Mouse (Mus musculus): Measurements from ENCODE around the gene Agbl4. TPM values are rescaled to one million over a fixed set of nuclear protein-coding genes. Genes with fewer than 3 reads are reported as not detected.

Agbl4 gene
- polyA plus RNA-seq, 1 experiment from 2014 or later: 0.30 TPM

DNA sequence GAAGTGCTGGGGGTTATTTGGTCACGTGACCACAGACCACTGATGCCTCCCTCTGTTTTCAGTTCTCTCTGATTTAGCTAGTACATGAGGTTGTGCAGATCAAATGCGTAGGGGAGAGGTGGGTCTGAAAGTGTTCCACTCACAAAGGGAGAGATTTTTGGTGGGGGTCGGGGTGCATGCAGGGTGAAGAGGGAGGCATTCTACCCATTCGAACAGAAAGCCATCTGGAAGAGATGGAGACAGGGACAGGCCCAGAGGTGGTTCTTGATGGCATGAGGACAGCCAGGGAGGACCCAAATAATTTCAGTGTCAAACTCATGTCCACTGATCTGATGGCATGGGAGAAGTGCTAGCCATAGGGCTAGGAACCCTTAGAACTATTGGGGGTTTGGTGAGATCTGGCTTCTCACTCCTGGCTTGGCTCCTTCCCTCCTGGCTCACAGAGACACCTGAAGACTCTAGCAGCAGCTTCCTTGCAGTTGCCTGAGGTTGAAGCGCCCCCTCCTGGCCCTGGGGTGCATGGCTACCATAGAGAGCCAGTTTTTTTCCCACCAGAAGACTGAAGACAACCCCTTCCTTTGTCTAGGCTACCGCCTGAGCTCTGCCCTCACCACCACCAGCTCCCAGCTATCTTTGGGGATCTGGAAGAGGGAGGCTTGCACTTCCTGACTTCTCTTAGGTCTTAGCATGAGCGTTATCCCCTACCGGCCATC, 1228.8 kb downstream of the Agbl4 start:
- no peak overlapping the region for H3K27ac ChIP-seq (ENCODE audit: low read depth, low read length)

DNA sequence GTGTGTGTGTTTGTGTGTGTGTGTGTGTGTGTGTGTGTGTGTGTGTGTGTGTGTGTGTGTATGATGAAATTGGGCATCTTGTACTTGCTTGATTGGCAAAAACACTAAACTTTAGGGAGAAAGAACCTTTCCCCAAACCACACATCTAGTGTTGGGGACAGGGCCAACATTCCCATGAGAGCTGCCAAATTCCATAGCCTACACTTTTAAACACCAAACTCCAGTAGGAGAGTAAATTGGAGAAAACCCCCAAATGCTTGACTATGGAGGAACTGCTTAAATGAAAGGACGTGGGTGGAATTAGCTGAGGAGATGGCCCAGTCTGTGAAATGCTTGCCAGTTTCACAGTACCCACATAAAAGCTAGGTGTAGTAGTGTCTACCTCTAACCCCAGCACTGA, 1235.2 kb downstream of the Agbl4 start:
- WGBS: 91% methylated on average over 1 of the region's 1 CpGs
- no peak overlapping the region for H3K4me3 ChIP-seq (ENCODE audit: low read length)
- H3K27ac ChIP-seq (ENCODE audit: low read depth, low read length): no peak overlapping the region
- H3K9ac ChIP-seq (ENCODE audit: low read depth, low read length): no peak overlapping the region
- no peaks in the 10 kb centered on the region for H3K9me3 ChIP-seq (ENCODE audit: control insufficient read depth, low read length)
- no peak overlapping the region for H3K4me2 ChIP-seq (replicated peaks; ENCODE audit: low read depth, low read length)
- ATAC-seq (ENCODE audit: low FRiP score, low TSS enrichment): no peak
- no peaks in the 10 kb centered on the region for H3K4me1 ChIP-seq (ENCODE audit: control insufficient read depth, insufficient read depth, low read length)
- H3K27me3 ChIP-seq (ENCODE audit: control insufficient read depth, insufficient read depth, low read length): no peaks in the 10 kb centered on the region
- no peaks in the 10 kb centered on the region for H3K36me3 ChIP-seq (ENCODE audit: control insufficient read depth, insufficient read depth, low read length)

More for the DNA sequence above, 1228.8 kb downstream of the Agbl4 start:
- H3K4me3 ChIP-seq (ENCODE audit: low read length): no peak overlapping the region
- peak; percentile 83 for ATAC-seq (ENCODE audit: low FRiP score, low TSS enrichment)
- H3K4me2 ChIP-seq (replicated peaks; ENCODE audit: low read depth, low read length): no peak overlapping the region
- H3K4me1 ChIP-seq (ENCODE audit: control insufficient read depth, insufficient read depth, low read length): no peaks in the 10 kb centered on the region
- 32% methylated on average over 8 of the region's 8 CpGs for WGBS
- no peaks in the 10 kb centered on the region for H3K27me3 ChIP-seq (ENCODE audit: control insufficient read depth, insufficient read depth, low read length)
- H3K9me3 ChIP-seq (ENCODE audit: control insufficient read depth, low read length): no peaks in the 10 kb centered on the region
- no peaks in the 10 kb centered on the region for H3K36me3 ChIP-seq (ENCODE audit: control insufficient read depth, insufficient read depth, low read length)
- no peak overlapping the region for H3K9ac ChIP-seq (ENCODE audit: low read depth, low read length)

DNA sequence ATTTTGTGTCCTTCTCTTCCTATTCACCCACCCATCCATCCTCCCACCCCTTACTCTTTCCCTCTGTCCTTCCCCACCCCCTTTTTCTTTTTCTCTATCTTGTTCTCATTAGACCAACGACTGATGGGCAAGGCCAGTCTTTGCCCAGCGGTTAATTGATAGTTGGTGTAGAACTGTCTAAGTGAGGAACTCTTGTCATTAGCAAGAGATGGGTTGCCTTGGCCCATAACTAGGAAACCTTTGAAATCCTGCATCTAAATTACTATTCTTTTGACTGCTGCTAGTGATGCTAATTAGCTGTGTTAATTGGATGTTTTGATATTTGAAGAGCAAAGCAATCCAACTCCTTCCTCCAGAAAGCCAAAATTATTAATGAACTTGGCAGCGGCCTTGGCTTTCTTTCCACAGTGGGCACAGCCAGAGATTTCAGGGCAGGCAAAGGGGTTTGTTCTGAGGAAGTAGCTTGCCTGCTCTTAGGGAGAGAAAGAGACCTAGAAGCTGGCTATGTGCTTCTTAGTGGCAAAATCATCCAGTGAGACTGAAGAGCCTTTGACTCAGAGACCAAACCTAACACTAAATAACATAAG, 1238.2 kb downstream of the Agbl4 start:
- H3K9me3 ChIP-seq (ENCODE audit: control insufficient read depth, low read length): no peaks in the 10 kb centered on the region
- H3K27me3 ChIP-seq (ENCODE audit: control insufficient read depth, insufficient read depth, low read length): no peaks in the 10 kb centered on the region
- no peaks in the 10 kb centered on the region for H3K36me3 ChIP-seq (ENCODE audit: control insufficient read depth, insufficient read depth, low read length)
- ATAC-seq (ENCODE audit: low FRiP score, low TSS enrichment): no peak
- WGBS: 88% methylated on average over 3 of the region's 3 CpGs
- no peak overlapping the region for H3K4me2 ChIP-seq (replicated peaks; ENCODE audit: low read depth, low read length)
- no peak overlapping the region for H3K9ac ChIP-seq (ENCODE audit: low read depth, low read length)
- H3K4me3 ChIP-seq (ENCODE audit: low read length): no peak overlapping the region
- no peak overlapping the region for H3K27ac ChIP-seq (ENCODE audit: low read depth, low read length)
- H3K4me1 ChIP-seq (ENCODE audit: control insufficient read depth, insufficient read depth, low read length): no peaks in the 10 kb centered on the region

DNA sequence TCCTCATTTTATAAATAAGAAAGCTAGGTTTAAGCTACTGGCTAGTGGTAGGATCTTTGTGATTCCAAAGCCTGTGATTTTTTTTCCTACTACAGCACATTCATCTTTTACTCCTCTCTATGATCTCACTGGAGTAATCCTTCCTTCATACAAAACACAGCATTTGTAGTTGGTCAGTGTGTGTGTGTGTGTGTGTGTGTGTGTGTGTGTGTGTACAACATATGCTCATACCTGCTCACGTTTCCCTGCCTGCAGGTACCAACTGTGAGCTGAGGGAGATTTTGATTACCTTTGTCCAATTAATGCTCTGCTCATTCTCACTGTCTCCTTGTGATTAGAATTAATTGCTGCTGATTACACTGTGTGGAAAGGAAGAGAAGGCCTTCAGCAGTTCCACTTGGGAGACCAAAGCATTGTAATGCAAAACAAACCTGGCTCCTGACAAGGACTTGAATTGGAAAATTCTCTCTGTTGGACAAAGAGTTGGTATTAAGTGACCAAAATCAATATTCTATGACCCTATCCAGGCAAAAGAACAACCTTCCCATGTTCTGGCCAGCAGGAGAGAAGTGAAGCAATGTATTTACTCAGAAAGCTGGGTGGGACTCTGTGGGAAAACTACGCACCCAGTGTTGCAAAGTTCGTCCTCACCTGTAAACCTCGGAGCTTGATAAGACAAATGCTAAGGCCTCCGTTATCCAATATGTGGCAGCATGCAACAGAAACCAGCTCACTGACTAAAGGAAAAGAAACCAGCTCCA, 1241.7 kb downstream of the Agbl4 start:
- no peaks in the 10 kb centered on the region for H3K9me3 ChIP-seq (ENCODE audit: control insufficient read depth, low read length)
- WGBS: 85% methylated on average over 5 of the region's 5 CpGs
- no peak overlapping the region for H3K4me2 ChIP-seq (replicated peaks; ENCODE audit: low read depth, low read length)
- H3K4me1 ChIP-seq (ENCODE audit: control insufficient read depth, insufficient read depth, low read length): no peaks in the 10 kb centered on the region
- no peak overlapping the region for H3K27ac ChIP-seq (ENCODE audit: low read depth, low read length)
- no peaks in the 10 kb centered on the region for H3K36me3 ChIP-seq (ENCODE audit: control insufficient read depth, insufficient read depth, low read length)
- no peak overlapping the region for H3K9ac ChIP-seq (ENCODE audit: low read depth, low read length)
- no peaks in the 10 kb centered on the region for H3K27me3 ChIP-seq (ENCODE audit: control insufficient read depth, insufficient read depth, low read length)
- H3K4me3 ChIP-seq (ENCODE audit: low read length): no peak overlapping the region
- ATAC-seq (ENCODE audit: low FRiP score, low TSS enrichment): no peak

DNA sequence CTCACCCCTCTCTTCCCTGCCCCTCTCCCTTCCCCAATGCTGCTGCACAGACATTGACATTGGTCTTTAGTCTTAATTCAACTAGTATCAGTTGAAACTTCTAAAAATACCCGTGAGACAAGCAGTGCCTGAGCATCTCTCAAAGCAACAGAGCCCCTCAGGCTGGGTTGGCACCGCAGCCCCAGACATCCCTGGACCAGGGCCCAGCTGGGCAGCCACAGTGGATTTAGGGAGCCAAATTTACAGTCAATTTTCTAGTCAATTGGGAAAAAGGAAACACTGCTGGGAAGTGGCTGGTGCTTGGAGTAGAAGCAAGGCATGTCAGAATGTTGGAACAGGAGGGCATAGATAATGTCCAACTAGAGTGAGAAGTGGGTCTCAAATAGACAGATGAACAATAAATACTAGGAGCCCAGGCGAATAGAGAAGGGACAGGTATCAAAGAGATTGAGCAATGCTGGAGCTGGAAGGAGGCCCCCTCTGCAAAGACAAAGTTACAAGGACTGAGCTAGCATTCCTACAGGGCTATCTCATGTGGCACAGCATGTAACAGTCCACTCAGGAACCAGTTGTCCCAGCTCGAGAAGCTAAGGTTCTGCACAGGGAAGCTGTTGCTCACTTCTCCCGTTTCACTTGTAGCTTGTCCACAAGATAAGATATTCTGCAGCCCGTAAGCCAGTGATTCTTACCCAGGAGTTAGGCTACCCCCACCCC, 1247.8 kb downstream of the Agbl4 start:
- Histone ChIP-seq H3K9me3 (ENCODE audit: control insufficient read depth, low read length) (no peaks in the 10 kb centered on the region), H3K9ac (ENCODE audit: low read depth, low read length) (no peak overlapping the region)
- ATAC-seq (ENCODE audit: low FRiP score, low TSS enrichment): no peak

DNA sequence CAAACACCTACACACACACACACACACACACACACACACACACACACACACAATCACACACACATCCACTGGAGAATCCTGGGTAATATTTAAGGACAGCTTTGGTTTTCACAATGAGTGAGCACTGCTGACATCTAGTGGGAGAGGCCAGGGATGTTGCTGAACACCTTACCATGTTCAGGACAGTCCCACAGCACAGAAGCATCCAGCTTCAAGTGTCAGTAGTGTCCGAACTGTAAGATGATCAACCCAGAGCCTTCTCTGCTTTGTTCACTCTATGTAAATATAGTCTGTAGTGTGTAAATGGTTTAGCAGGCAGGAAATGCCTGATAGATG, 1248.3 kb downstream of the Agbl4 start:
- ATAC-seq (ENCODE audit: low FRiP score, low TSS enrichment): peak; percentile 77; the same call in 1 of the 2 replicates
- Histone ChIP-seq H3K27me3 (ENCODE audit: control insufficient read depth, insufficient read depth, low read length) (no peaks in the 10 kb centered on the region), H3K4me2 (replicated peaks; ENCODE audit: low read depth, low read length) (no peak overlapping the region), H3K9me3 (ENCODE audit: control insufficient read depth, low read length) (no peaks in the 10 kb centered on the region), H3K4me1 (ENCODE audit: control insufficient read depth, insufficient read depth, low read length) (no peaks in the 10 kb centered on the region), H3K4me3 (ENCODE audit: low read length) (no peak overlapping the region), H3K36me3 (ENCODE audit: control insufficient read depth, insufficient read depth, low read length) (no peaks in the 10 kb centered on the region), H3K9ac (ENCODE audit: low read depth, low read length) (no peak overlapping the region), H3K27ac (ENCODE audit: low read depth, low read length) (no peak overlapping the region)
- WGBS: 32% methylated on average over 1 of the region's 1 CpGs

More for the DNA sequence above, 1247.8 kb downstream of the Agbl4 start:
- Histone ChIP-seq H3K27ac (ENCODE audit: low read depth, low read length) (no peak overlapping the region), H3K4me1 (ENCODE audit: control insufficient read depth, insufficient read depth, low read length) (no peaks in the 10 kb centered on the region), H3K4me3 (ENCODE audit: low read length) (no peak overlapping the region), H3K36me3 (ENCODE audit: control insufficient read depth, insufficient read depth, low read length) (no peaks in the 10 kb centered on the region), H3K4me2 (replicated peaks; ENCODE audit: low read depth, low read length) (no peak overlapping the region), H3K27me3 (ENCODE audit: control insufficient read depth, insufficient read depth, low read length) (no peaks in the 10 kb centered on the region)
- WGBS: 75% methylated on average over 6 of the region's 6 CpGs

DNA sequence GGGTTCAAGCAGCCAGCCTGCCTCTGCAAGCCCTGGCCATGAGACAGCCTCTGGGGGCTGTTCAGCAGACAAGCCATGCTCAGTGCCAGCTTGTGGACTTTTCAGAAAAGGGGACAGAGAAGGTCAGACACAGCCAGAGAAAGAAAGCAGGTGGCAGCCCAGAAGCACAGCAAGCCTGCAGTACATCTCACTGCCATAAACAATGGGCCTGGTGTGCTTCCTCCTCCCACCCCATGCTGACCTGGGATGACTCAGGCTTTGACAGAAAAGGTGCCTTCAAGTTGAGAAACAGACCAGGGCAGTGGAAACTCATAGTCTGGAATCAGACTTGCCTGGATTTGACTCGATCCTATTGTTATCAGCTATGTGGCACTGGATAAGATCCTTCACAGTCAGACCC, 1256.0 kb downstream of the Agbl4 start:
- Histone ChIP-seq H3K4me3 (ENCODE audit: low read length) (no peak overlapping the region), H3K4me2 (replicated peaks; ENCODE audit: low read depth, low read length) (no peak overlapping the region), H3K9me3 (ENCODE audit: control insufficient read depth, low read length) (no peaks in the 10 kb centered on the region), H3K9ac (ENCODE audit: low read depth, low read length) (no peak overlapping the region), H3K27ac (ENCODE audit: low read depth, low read length) (no peak overlapping the region), H3K36me3 (ENCODE audit: control insufficient read depth, insufficient read depth, low read length) (no peaks in the 10 kb centered on the region), H3K4me1 (ENCODE audit: control insufficient read depth, insufficient read depth, low read length) (no peaks in the 10 kb centered on the region), H3K27me3 (ENCODE audit: control insufficient read depth, insufficient read depth, low read length) (no peaks in the 10 kb centered on the region)
- ATAC-seq (ENCODE audit: low FRiP score, low TSS enrichment): no peak
- WGBS: 87% methylated on average over 1 of the region's 1 CpGs

DNA sequence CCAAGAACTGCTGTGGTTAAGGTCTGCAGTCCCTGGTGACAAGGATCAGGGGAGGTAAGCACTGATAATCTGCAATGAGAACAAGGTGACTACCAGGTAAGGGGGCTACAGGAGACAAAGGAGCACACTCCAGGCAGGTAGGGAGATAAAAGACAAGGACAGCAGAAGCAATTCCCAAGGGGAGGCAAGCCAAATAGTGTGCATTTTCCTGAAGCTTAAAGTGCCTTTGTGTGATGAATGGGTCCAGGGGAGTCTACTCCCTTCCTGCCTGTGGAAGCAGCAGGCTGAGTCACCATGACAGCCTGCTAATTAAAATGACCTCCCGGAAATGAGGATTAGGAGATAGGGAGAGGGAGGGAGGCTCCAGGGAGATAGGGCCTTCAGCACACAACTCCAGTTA, 1266.3 kb downstream of the Agbl4 start:
- peak; percentile 95 for ATAC-seq (ENCODE audit: low FRiP score, low TSS enrichment)
- WGBS: 0% methylated on average over 1 of the region's 1 CpGs
- no peaks in the 10 kb centered on the region for H3K27me3 ChIP-seq (ENCODE audit: control insufficient read depth, insufficient read depth, low read length)
- no peak overlapping the region for H3K4me2 ChIP-seq (replicated peaks; ENCODE audit: low read depth, low read length)
- no peak overlapping the region for H3K9ac ChIP-seq (ENCODE audit: low read depth, low read length)
- H3K9me3 ChIP-seq (ENCODE audit: control insufficient read depth, low read length): no peaks in the 10 kb centered on the region
- no peaks in the 10 kb centered on the region for H3K36me3 ChIP-seq (ENCODE audit: control insufficient read depth, insufficient read depth, low read length)
- peaks cover 14% of the 10 kb centered on the region for H3K4me1 ChIP-seq (ENCODE audit: control insufficient read depth, insufficient read depth, low read length)
- peak overlapping the region; percentile 67 for H3K27ac ChIP-seq (ENCODE audit: low read depth, low read length)
- no peak overlapping the region for H3K4me3 ChIP-seq (ENCODE audit: low read length)

Data from kidney, embryonic 14.5 days (tissue).